Mouse (Mus musculus): ENCODE results near the gene Frat1. TPM values are rescaled to one million over a fixed set of nuclear protein-coding genes. Genes with fewer than 3 reads are reported as not detected.

The Frat1 gene
- total RNA-seq, 2 experiments from 2014 or later: 4.6 to 6.7 TPM

Other genes with a start within 250 kb of the Frat1 start
- gene Gm340, start 247.6 kb upstream of the Frat1 start, total RNA-seq (2021): 10 to 100 TPM; 10.6 to 11.0 TPM
- gene Slit1, start 86.3 kb upstream of the Frat1 start, total RNA-seq (2021): 1 to 10 TPM; 1.2 to 2.3 TPM
- gene Arhgap19, start 27.9 kb upstream of the Frat1 start, total RNA-seq (2021): 10 to 100 TPM; 14.5 to 15.4 TPM
- gene Frat2, start 18.2 kb downstream of the Frat1 start, total RNA-seq (2021): 10 to 100 TPM; 11.7 to 14.1 TPM
- 10 to 100 TPM; 21.1 to 22.4 TPM for gene Rrp12, start 66.2 kb downstream of the Frat1 start, total RNA-seq (2021)
- 10 to 100 TPM; 53.2 to 57.9 TPM for gene Pgam1, start 82.0 kb downstream of the Frat1 start, total RNA-seq (2021)
- gene Exosc1, start 103.5 kb downstream of the Frat1 start, total RNA-seq (2021): 10 to 100 TPM; 19.6 to 24.5 TPM
- gene Zdhhc16, start 103.5 kb downstream of the Frat1 start, total RNA-seq (2021): 10 to 100 TPM; 36.0 to 36.5 TPM
- gene Mms19, start 151.2 kb downstream of the Frat1 start, total RNA-seq (2021): 10 to 100 TPM; 20.5 to 29.1 TPM
- 10 to 100 TPM; 37.5 to 39.7 TPM for gene Ubtd1, start 151.8 kb downstream of the Frat1 start, total RNA-seq (2021)
- 10 to 100 TPM; 50.1 to 73.1 TPM for gene Ankrd2, start 206.0 kb downstream of the Frat1 start, total RNA-seq (2021)
- gene Hoga1, start 215.6 kb downstream of the Frat1 start, total RNA-seq (2021): 1 to 10 TPM; 7.1 to 8.8 TPM
- gene 4933411K16Rik, start 222.3 kb downstream of the Frat1 start, total RNA-seq (2021): under 1 TPM; 0.75 to 0.91 TPM

All from gastrocnemius, postnatal 4 days (tissue).